Mouse (Mus musculus) kidney, adult 2 months (tissue): ENCODE results near the gene Flt3l. TPM values are rescaled to one million over a fixed set of nuclear protein-coding genes. Genes with fewer than 3 reads are reported as not detected.

Experiments
- DNase-seq: peaks from one replicate; pipeline ENCODE4 v3.0.0; 2021
- H3K27ac ChIP-seq: fragments of 200-500 bp; 2 replicates; pipeline ENCODE4 v1.5.1; 2012; ENCODE audit warnings: low read depth, low read length, control low read depth, inconsistent platforms; ENCODE audit not compliant: insufficient read depth
- H3K27me3 ChIP-seq: fragments of 200-500 bp; replicated peaks from 2 replicates; pipeline ENCODE4 v1.6.1; 2012; ENCODE audit warnings: mild to moderate bottlenecking, moderate library complexity, low read length, inconsistent platforms; ENCODE audit not compliant: control insufficient read depth, insufficient read depth
- H3K36me3 ChIP-seq: fragments of 200-500 bp; 2 replicates; pipeline ENCODE4 v1.6.1; 2012; ENCODE audit warnings: mild to moderate bottlenecking, moderate library complexity, low read length, inconsistent platforms; ENCODE audit not compliant: control insufficient read depth, insufficient read depth
- H3K4me1 ChIP-seq: fragments of 200-500 bp; 2 replicates; pipeline ENCODE4 v1.6.1; 2011; ENCODE audit warnings: low read length; ENCODE audit not compliant: control insufficient read depth, insufficient read depth
- H3K4me3 ChIP-seq: fragments of 200-500 bp; 2 replicates; pipeline ENCODE4 v1.5.1; 2011; ENCODE audit warnings: mild to moderate bottlenecking, low read depth, low read length, control low read depth; ENCODE audit not compliant: insufficient read depth
- CTCF ChIP-seq: fragments of 200-500 bp; conservative IDR thresholded peaks from 2 replicates; pipeline ENCODE4 v1.5.1; 2011; ENCODE audit warnings: low read depth, mild to moderate bottlenecking, control low read depth, low read length, moderate library complexity, mixed read lengths; ENCODE audit not compliant: insufficient read depth, insufficient read length
- POLR2A ChIP-seq: fragments of 200-500 bp; IDR thresholded peaks from one replicate; pipeline ENCODE4 v1.6.1; 2011; ENCODE audit warnings: low read depth, low read length, control low read depth
- WGBS: fragments of 180-500 bp; shearing (Covaris S2); methylation state at CpG from one replicate; pipeline ENCODE4 v1.1.7; 2018; 5-methylcytosine and 5-hydroxymethylcytosine counted together
- polyA plus RNA-seq: library from polyadenylated mRNA; depleted of rRNA; stranded (reverse); fragments of >200 nt; gene quantifications from 2 replicates; pipeline ENCODE4 v1.2.3, GENCODE M21; 2012

Flt3l gene
- polyA plus RNA-seq, 1 experiment: 37.7 TPM

DNA sequence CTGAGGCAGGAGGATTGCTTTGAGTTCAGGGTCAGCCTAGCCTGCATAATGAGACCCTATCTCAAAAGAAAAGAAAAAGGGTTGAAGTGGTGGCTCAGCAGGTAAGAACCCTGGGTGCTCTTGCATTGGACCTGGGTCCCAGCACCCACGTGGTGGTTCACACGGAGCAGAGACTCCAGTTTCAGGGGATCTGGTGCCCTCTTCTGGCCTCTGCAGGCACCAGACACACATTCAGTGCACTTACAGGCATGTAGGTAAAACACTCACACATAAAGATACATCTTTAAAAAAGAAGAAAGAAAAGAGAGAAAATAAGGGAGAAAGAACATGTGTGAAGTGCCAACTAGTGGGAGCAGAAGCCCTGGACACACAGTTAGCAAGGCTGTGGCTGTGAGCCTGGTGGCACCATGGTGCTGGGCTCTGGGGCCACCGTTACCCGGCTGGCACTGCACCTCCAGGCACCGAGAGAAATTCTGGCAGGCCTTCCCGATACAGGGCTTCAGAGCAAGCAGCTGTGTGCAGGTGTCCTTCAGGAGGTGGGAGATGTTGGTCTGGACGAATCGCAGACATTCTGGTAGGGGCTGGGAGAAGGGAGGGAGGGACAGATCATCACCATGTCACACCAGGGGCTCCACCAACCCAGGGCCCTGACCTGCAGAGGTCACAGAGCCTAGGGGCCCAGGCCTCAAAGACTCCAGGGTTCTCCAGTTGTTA lies 2.6 kb downstream of the Flt3l start:
- no peaks in the 10 kb centered on the region for H3K27me3 ChIP-seq
- H3K4me1 ChIP-seq: peaks cover 5% of the 10 kb centered on the region; the same call in 1 of the 2 replicates
- WGBS: 86% methylated on average over 8 of the region's 8 CpGs
- no peak overlapping the region for H3K4me3 ChIP-seq
- DNase-seq: no peak
- TF ChIP-seq CTCF (peak; percentile 33; the same call in 1 of the 2 replicates), POLR2A (no peak)
- H3K36me3 ChIP-seq: no peaks in the 10 kb centered on the region
- no peak overlapping the region for H3K27ac ChIP-seq

DNA sequence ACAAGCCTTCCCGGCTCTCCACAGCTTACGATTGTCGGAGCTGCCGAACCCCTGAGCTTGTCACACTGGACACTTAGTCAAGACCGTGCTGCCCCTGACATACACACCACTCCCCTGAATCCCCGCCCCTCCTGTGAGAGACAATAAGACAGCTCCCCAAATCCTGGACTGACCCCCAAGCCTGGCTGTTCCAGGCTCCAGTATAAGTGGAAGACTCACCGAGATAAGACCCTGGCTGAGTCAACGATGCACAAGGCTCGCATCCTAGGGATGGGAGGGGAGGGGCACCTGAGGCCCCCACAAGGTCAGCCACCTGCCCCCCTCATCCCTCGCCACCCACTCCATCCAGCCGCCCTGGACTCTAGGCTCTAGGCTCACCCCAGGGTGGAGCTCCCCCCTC lies 4.4 kb downstream of the Flt3l start:
- peaks cover 3% of the 10 kb centered on the region; the same call in 1 of the 2 replicates for H3K36me3 ChIP-seq
- H3K27ac ChIP-seq: no peak overlapping the region
- TF ChIP-seq CTCF (no peak), POLR2A (no peak)
- no peak for DNase-seq
- H3K4me3 ChIP-seq: no peak overlapping the region
- peaks cover 10% of the 10 kb centered on the region; the same call in 1 of the 2 replicates for H3K4me1 ChIP-seq
- no peaks in the 10 kb centered on the region for H3K27me3 ChIP-seq
- 93% methylated on average over 11 of the region's 11 CpGs for WGBS

DNA sequence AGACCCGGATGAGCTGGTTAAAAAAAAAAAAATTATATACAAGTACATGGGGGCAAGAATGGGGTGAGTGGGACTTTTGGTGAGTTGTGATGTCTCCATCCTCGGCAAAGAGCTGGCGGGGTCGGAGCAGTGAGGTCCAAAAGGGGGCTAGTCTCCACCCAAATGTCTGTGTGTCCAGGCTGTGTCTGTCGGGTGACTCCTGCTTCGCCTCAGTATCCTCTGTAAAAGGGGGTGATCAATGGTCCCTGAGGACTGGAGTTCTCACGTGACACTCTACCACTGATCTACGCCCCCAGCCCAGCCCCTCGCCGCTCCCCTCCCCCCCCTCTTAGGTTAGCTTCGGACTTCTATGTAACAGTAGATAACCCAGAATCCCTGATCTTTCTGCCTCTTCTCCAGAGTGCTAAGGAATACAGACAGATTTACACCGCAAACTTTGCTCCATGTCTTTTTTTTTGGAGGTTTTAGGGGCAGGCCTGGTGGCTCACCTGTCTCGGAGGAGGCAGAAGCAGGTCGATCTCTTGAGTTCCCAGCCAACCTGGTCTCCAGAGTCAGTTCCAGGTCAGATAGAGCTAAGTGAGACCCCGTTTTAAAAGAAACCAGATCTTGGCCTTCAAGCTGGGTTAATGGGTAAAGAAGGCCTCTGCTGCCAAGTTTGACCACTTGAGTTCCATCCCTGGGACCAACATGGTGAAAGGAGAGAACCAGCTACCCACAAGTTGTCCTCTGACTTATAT lies 6.3 kb downstream of the Flt3l start:
- Histone ChIP-seq H3K36me3 (peaks cover 11% of the 10 kb centered on the region; the same call in 1 of the 2 replicates), H3K27me3 (no peaks in the 10 kb centered on the region), H3K27ac (no peak overlapping the region), H3K4me3 (no peak overlapping the region), H3K4me1 (peaks cover 11% of the 10 kb centered on the region; the same call in 1 of the 2 replicates)
- no peak for DNase-seq
- 70% methylated on average over 15 of the region's 15 CpGs for WGBS
- TF ChIP-seq CTCF (no peak), POLR2A (no peak)

DNA sequence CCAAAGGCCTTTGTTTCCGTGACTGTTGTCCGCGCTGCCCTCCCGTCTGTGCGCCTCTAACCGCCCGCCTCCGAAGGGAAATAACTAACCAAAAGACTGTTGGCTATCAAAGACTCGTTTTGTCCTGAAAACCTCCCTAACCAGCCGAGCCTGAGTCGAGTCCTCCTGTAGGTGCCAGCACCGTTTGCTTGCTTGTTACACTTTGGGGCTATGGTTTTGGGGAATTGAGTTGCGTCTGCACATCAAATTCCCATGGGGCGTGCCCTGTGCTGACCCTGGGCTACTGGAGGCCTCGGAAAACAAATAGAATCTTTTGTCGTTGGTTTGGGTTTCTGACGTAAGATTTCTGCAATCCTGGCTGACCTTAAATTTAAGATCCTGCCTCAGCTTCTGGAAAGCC lies 6.9 kb downstream of the Flt3l start:
- DNase-seq: peak; percentile 65
- Histone ChIP-seq H3K27ac (peak overlapping the region; percentile 79), H3K36me3 (peaks cover 11% of the 10 kb centered on the region; the same call in 1 of the 2 replicates), H3K27me3 (no peaks in the 10 kb centered on the region), H3K4me3 (peak overlapping the region; percentile 60), H3K4me1 (peaks cover 15% of the 10 kb centered on the region; the same call in 1 of the 2 replicates)
- 2% methylated on average over 17 of the region's 17 CpGs for WGBS
- no peak for TF ChIP-seq POLR2A
- TF ChIP-seq CTCF: no peak

DNA sequence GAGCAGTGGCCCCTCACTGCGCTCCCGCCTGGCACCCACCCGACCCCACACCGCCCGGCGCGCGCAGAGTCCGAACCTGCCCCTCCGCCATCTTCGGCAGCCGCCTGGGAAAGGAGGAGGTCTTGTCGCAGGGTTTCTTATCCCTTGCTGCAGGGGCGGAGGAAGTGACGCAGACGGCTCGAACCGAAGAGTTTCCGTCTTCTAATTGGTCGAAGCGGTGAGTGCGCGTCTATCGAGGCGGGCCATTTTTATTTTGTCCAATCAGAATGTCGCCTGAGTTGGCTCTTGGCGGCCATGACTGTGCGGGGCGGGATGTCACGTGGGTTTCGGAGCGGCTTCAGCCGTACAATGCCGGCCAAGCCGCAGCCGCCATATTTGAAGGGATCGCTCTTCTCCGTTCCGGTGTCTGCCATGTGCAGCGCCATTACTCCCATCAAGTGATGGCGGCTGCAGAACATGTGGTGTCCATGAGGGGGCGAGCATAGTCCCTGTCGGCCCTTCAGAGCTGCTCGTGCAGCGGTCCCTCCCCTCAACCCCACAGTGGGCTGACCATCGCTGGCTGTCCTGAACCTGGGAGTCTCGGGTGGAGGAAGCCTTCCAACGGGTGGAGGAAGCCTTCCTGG lies 7.5 kb downstream of the Flt3l start, which contains the start of gene Rpl13a:
Gene Rpl13a (minus strand): TSS at position 138 of the 623 bp plus-strand sequence.
- peaks cover 15% of the 10 kb centered on the region; the same call in 1 of the 2 replicates for H3K4me1 ChIP-seq
- peak within 1 kb of the TSS; percentile 79 for H3K27ac ChIP-seq
- WGBS: under 1% methylated on average over 48 of the region's 48 CpGs
- DNase-seq: peak; percentile 100
- H3K27me3 ChIP-seq: no peaks in the 10 kb centered on the region
- peak within 1 kb of the TSS; percentile 77 for H3K4me3 ChIP-seq
- peaks cover 11% of the 10 kb centered on the region; the same call in 1 of the 2 replicates for H3K36me3 ChIP-seq
- TF ChIP-seq POLR2A: peak; percentile 89
- TF ChIP-seq CTCF: peak; percentile 80

DNA sequence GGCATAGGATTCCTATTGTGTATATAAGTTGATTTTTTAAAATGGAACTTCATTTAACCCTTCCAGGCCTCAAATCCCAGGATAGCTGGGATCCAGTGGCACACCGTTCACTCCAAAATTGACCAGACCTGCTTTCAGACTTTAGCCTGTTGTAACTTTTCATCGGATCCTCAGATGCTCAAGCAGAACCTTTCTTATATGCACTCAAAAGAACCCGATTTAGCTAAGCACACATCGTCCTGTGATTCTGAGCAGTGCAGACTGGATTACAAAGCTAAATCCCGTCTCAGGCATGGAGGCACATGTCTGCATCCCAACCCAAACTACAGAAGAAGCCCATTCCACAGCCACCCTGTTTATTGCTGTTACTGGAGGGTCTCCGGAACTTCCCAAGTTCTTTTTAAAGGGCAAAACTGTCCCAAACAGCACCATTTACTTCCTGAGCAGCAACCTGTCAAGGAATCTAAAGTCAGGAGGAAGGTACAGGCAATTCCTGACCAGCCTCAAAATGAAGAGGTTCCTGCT lies 8.5 kb downstream of the Flt3l start:
- under 1% methylated on average over 6 of the region's 6 CpGs for WGBS
- H3K36me3 ChIP-seq: peaks cover 11% of the 10 kb centered on the region; the same call in 1 of the 2 replicates
- H3K27ac ChIP-seq: no peak overlapping the region
- H3K27me3 ChIP-seq: no peaks in the 10 kb centered on the region
- TF ChIP-seq CTCF (no peak), POLR2A (no peak)
- peaks cover 21% of the 10 kb centered on the region for H3K4me1 ChIP-seq
- H3K4me3 ChIP-seq: peak overlapping the region; percentile 77
- no peak for DNase-seq
